Mouse (Mus musculus): ENCODE results near the gene Mis12.

- no peak for TF ChIP-seq CHD2 (IDR thresholded peaks at IDR 0.05; ENCODE audit: low read depth, low read length)
- TF ChIP-seq MAFK (IDR thresholded peaks at IDR 0.05; ENCODE audit: insufficient read depth, low read depth, low read length), result no peak
- TF ChIP-seq ZNF384 (IDR thresholded peaks at IDR 0.05; ENCODE audit: low read depth, low read length), result no peak
- TF ChIP-seq ZC3H11A (IDR thresholded peaks at IDR 0.05; ENCODE audit: borderline replicate concordance, low read depth, low read length), result no peak
Observed at GRCm38 (mm10) chr11:71028280-71028679, 8.9 kb downstream of the Mis12 start.
